Mouse (Mus musculus) limb, embryonic 10.5 days (tissue): ENCODE data around the gene Slc8a2. TPM values are rescaled to one million over a fixed set of nuclear protein-coding genes. Genes with fewer than 3 reads are reported as not detected.

Experiments used
- DNase-seq: peaks from one replicate; pipeline ENCODE4 v3.0.0-alpha.2; 2017; ENCODE audit warnings: low spot score
- H3K27ac ChIP-seq: fragments of 300-500 bp; sonication (generic); 2 replicates; pipeline ENCODE4 v1.5.1; 2016; ENCODE audit warnings: mild to moderate bottlenecking
- H3K27me3 ChIP-seq: fragments of 300-500 bp; sonication (generic); 2 replicates; pipeline ENCODE4 v1.6.1; 2016; ENCODE audit warnings: low read depth, mild to moderate bottlenecking; ENCODE audit not compliant: poor library complexity, severe bottlenecking
- H3K36me3 ChIP-seq: fragments of 300-500 bp; sonication (generic); 2 replicates; pipeline ENCODE4 v1.6.1; 2016; ENCODE audit warnings: mild to moderate bottlenecking, moderate library complexity
- H3K4me1 ChIP-seq: fragments of 300-500 bp; sonication (generic); 2 replicates; pipeline ENCODE4 v1.6.1; 2016
- H3K4me3 ChIP-seq: fragments of 300-500 bp; sonication (generic); 2 replicates; pipeline ENCODE4 v1.5.1; 2016; ENCODE audit warnings: mild to moderate bottlenecking, moderate library complexity
- H3K9me3 ChIP-seq: fragments of 300-500 bp; sonication (generic); replicated peaks from 2 replicates; pipeline ENCODE4 v1.6.1; 2016; ENCODE audit warnings: mild to moderate bottlenecking
- WGBS: fragments of 180-500 bp; shearing (Covaris S2); methylation state at CpG from one replicate; pipeline ENCODE4 v1.1.7; 2016; 5-methylcytosine and 5-hydroxymethylcytosine counted together
- polyA plus RNA-seq: library from polyadenylated mRNA; unstranded; fragments of >200 nt; fragmentation: Nextera tagmentation; extraction: Ambion mirVana; gene quantifications from 2 replicates; pipeline ENCODE4 v1.2.1, GENCODE M21; 2016

Gene Slc8a2
- polyA plus RNA-seq: 0.05 and 0.09 TPM in 2 replicates

- WGBS: under 1% methylated on average over 12 of the region's 12 CpGs
- peaks cover 12% of the 10 kb centered on the region for H3K36me3 ChIP-seq
- peaks cover 26% of the 10 kb centered on the region for H3K27me3 ChIP-seq
- H3K4me1 ChIP-seq: peaks cover 37% of the 10 kb centered on the region
- H3K4me3 ChIP-seq: peak within 1 kb of the TSS; percentile 71
- H3K9me3 ChIP-seq: no peaks in the 10 kb centered on the region
- peak; percentile 81 for DNase-seq
- peak within 1 kb of the TSS; percentile 83 for H3K27ac ChIP-seq
These were observed at the start of gene Slc8a2 for GRCm38 (mm10) chr7:16129421-16129845. Gene Slc8a2 (plus strand): TSS chr7:16129826.

- no peaks in the 10 kb centered on the region for H3K27me3 ChIP-seq
- no peak for DNase-seq
- H3K4me1 ChIP-seq: 0 out of 2 replicates have a peak, but pooled peaks cover 11% of the 10 kb centered on the region
- no peak overlapping the region for H3K4me3 ChIP-seq
- H3K27ac ChIP-seq: no peak overlapping the region
- WGBS: 73% methylated on average over 1 of the region's 1 CpGs
- H3K36me3 ChIP-seq: no peaks in the 10 kb centered on the region
- no peaks in the 10 kb centered on the region for H3K9me3 ChIP-seq
These were observed 49.7 kb upstream of the Slc8a2 start for GRCm38 (mm10) chr7:16079947-16080346.

- H3K27ac ChIP-seq: no peak overlapping the region
- no peaks in the 10 kb centered on the region for H3K36me3 ChIP-seq
- WGBS: 74% methylated on average over 4 of the region's 4 CpGs
- DNase-seq: no peak
- no peaks in the 10 kb centered on the region for H3K9me3 ChIP-seq
- 0 out of 2 replicates have a peak, but pooled peaks cover 11% of the 10 kb centered on the region for H3K4me1 ChIP-seq
- no peaks in the 10 kb centered on the region for H3K27me3 ChIP-seq
- H3K4me3 ChIP-seq: no peak overlapping the region
These were observed 49.0 kb upstream of the Slc8a2 start for GRCm38 (mm10) chr7:16080581-16080980.

- no peak for DNase-seq
- H3K4me1 ChIP-seq: 0 out of 2 replicates have a peak, but pooled peaks cover 5% of the 10 kb centered on the region
- no peaks in the 10 kb centered on the region for H3K36me3 ChIP-seq
- H3K4me3 ChIP-seq: no peak overlapping the region
- no peak overlapping the region for H3K27ac ChIP-seq
- no peaks in the 10 kb centered on the region for H3K27me3 ChIP-seq
- WGBS: 60% methylated on average over 4 of the region's 4 CpGs
- H3K9me3 ChIP-seq: no peaks in the 10 kb centered on the region
These were observed 46.3 kb upstream of the Slc8a2 start for GRCm38 (mm10) chr7:16083361-16083760.

GRCm38 (mm10) chr7:16087587-16087986 lies 42.0 kb upstream of the Slc8a2 start:
- H3K4me3 ChIP-seq: no peak overlapping the region
- DNase-seq: no peak
- H3K36me3 ChIP-seq: no peaks in the 10 kb centered on the region
- no peaks in the 10 kb centered on the region for H3K27me3 ChIP-seq
- no peaks in the 10 kb centered on the region for H3K4me1 ChIP-seq
- 70% methylated on average over 2 of the region's 2 CpGs for WGBS
- no peak overlapping the region for H3K27ac ChIP-seq
- no peaks in the 10 kb centered on the region for H3K9me3 ChIP-seq

- H3K27me3 ChIP-seq: no peaks in the 10 kb centered on the region
These were observed 35.0 kb upstream of the Slc8a2 start for GRCm38 (mm10) chr7:16094592-16094991.

GRCm38 (mm10) chr7:16098021-16099017 lies 31.3 kb upstream of the Slc8a2 start, which contains the start of gene Napa:
Gene Napa (plus strand): TSS chr7:16098458.
- peak; percentile 98 for DNase-seq
- Histone ChIP-seq H3K27ac (peak within 1 kb of the TSS; percentile 91), H3K9me3 (no peaks in the 10 kb centered on the region), H3K4me1 (peaks cover 26% of the 10 kb centered on the region), H3K27me3 (no peaks in the 10 kb centered on the region), H3K36me3 (peaks cover 32% of the 10 kb centered on the region), H3K4me3 (peak within 1 kb of the TSS; percentile 99)
- under 1% methylated on average over 68 of the region's 68 CpGs for WGBS

More at GRCm38 (mm10) chr7:16094592-16094991, 35.0 kb upstream of the Slc8a2 start:
- no peak for DNase-seq
- H3K27ac ChIP-seq: no peak overlapping the region
- H3K4me1 ChIP-seq: peaks cover 12% of the 10 kb centered on the region
- no peak overlapping the region for H3K4me3 ChIP-seq
- H3K9me3 ChIP-seq: no peaks in the 10 kb centered on the region
- 79% methylated on average over 3 of the region's 3 CpGs for WGBS
- H3K36me3 ChIP-seq: no peaks in the 10 kb centered on the region

GRCm38 (mm10) chr7:16099901-16100300 lies 29.7 kb upstream of the Slc8a2 start:
- 94% methylated on average over 4 of the region's 4 CpGs for WGBS
- Histone ChIP-seq H3K36me3 (peaks cover 48% of the 10 kb centered on the region), H3K4me3 (peak overlapping the region; percentile 99), H3K9me3 (no peaks in the 10 kb centered on the region), H3K27me3 (no peaks in the 10 kb centered on the region), H3K4me1 (peaks cover 26% of the 10 kb centered on the region), H3K27ac (no peak overlapping the region)
- DNase-seq: no peak

GRCm38 (mm10) chr7:16101081-16101480 lies 28.5 kb upstream of the Slc8a2 start:
- DNase-seq: no peak
- Histone ChIP-seq H3K4me1 (peaks cover 26% of the 10 kb centered on the region), H3K27ac (no peak overlapping the region), H3K27me3 (no peaks in the 10 kb centered on the region), H3K36me3 (peaks cover 58% of the 10 kb centered on the region), H3K4me3 (no peak overlapping the region), H3K9me3 (no peaks in the 10 kb centered on the region)
- 82% methylated on average over 7 of the region's 7 CpGs for WGBS

- WGBS: 84% methylated on average over 15 of the region's 15 CpGs
- Histone ChIP-seq H3K36me3 (peaks cover 61% of the 10 kb centered on the region), H3K4me3 (no peak overlapping the region)
These were observed 27.7 kb upstream of the Slc8a2 start for GRCm38 (mm10) chr7:16101726-16102475.

GRCm38 (mm10) chr7:16102686-16103226 lies 26.9 kb upstream of the Slc8a2 start:
- WGBS: 89% methylated on average over 5 of the region's 5 CpGs
- Histone ChIP-seq H3K4me3 (no peak overlapping the region), H3K36me3 (peaks cover 69% of the 10 kb centered on the region), H3K27ac (no peak overlapping the region), H3K9me3 (no peaks in the 10 kb centered on the region), H3K27me3 (no peaks in the 10 kb centered on the region), H3K4me1 (peaks cover 23% of the 10 kb centered on the region)
- DNase-seq: no peak

More at GRCm38 (mm10) chr7:16101726-16102475, 27.7 kb upstream of the Slc8a2 start:
- H3K27ac ChIP-seq: no peak overlapping the region
- H3K27me3 ChIP-seq: no peaks in the 10 kb centered on the region
- H3K4me1 ChIP-seq: peaks cover 26% of the 10 kb centered on the region
- no peak for DNase-seq
- H3K9me3 ChIP-seq: no peaks in the 10 kb centered on the region

GRCm38 (mm10) chr7:16103760-16104159 lies 25.9 kb upstream of the Slc8a2 start:
- Histone ChIP-seq H3K4me3 (no peak overlapping the region), H3K9me3 (no peaks in the 10 kb centered on the region), H3K4me1 (peaks cover 22% of the 10 kb centered on the region), H3K36me3 (peaks cover 79% of the 10 kb centered on the region), H3K27me3 (no peaks in the 10 kb centered on the region), H3K27ac (no peak overlapping the region)
- WGBS: 80% methylated on average over 6 of the region's 6 CpGs
- DNase-seq: no peak
